Mouse (Mus musculus): ENCODE measurements around the gene Sycn. TPM values are rescaled to one million over a fixed set of nuclear protein-coding genes. Genes with fewer than 3 reads are reported as not detected.

Sycn gene
- polyA plus RNA-seq, 1 experiment from 2014 or later = not detected

Small RNAs within 50 kb of the gene (microRNA-seq; reads per million reads assigned to microRNA genes)
- gene Mir7049 (ENCODE audit: borderline number of aligned reads) = 1.9 reads per million

Other genes with a start within 250 kb of the Sycn start
- gene Selenov, start 249.7 kb upstream of the Sycn start, polyA plus RNA-seq (2014; fragmentation: Nextera tagmentation; extraction: Ambion mirVana) = not detected in 2 replicates
- 9.9 and 11.8 TPM in 2 replicates for gene Dll3, start 238.6 kb upstream of the Sycn start, polyA plus RNA-seq (2014; fragmentation: Nextera tagmentation; extraction: Ambion mirVana)
- gene Timm50, start 228.8 kb upstream of the Sycn start, polyA plus RNA-seq (2014; fragmentation: Nextera tagmentation; extraction: Ambion mirVana) = 172 and 177 TPM in 2 replicates
- gene Supt5, start 202.1 kb upstream of the Sycn start, polyA plus RNA-seq (2014; fragmentation: Nextera tagmentation; extraction: Ambion mirVana) = 72.3 and 73.9 TPM in 2 replicates
- 988 and 991 TPM in 2 replicates for gene Rps16, start 190.2 kb upstream of the Sycn start, polyA plus RNA-seq (2014; fragmentation: Nextera tagmentation; extraction: Ambion mirVana)
- 38.8 and 50.0 TPM in 2 replicates for gene Plekhg2, start 168.3 kb upstream of the Sycn start, polyA plus RNA-seq (2014; fragmentation: Nextera tagmentation; extraction: Ambion mirVana)
- 4.7 and 5.5 TPM in 2 replicates for gene Zfp36, start 160.6 kb upstream of the Sycn start, polyA plus RNA-seq (2014; fragmentation: Nextera tagmentation; extraction: Ambion mirVana)
- 50.1 and 50.6 TPM in 2 replicates for gene Med29, start 148.2 kb upstream of the Sycn start, polyA plus RNA-seq (2014; fragmentation: Nextera tagmentation; extraction: Ambion mirVana)
- gene Paf1, start 147.9 kb upstream of the Sycn start, polyA plus RNA-seq (2014; fragmentation: Nextera tagmentation; extraction: Ambion mirVana) = 80.0 and 81.4 TPM in 2 replicates
- 8.3 and 8.9 TPM in 2 replicates for gene Gmfg, start 103.4 kb upstream of the Sycn start, polyA plus RNA-seq (2014; fragmentation: Nextera tagmentation; extraction: Ambion mirVana)
- gene Lrfn1, start 88.9 kb upstream of the Sycn start, polyA plus RNA-seq (2014; fragmentation: Nextera tagmentation; extraction: Ambion mirVana) = 4.4 and 5.7 TPM in 2 replicates
- not detected in 2 replicates for gene Ifnl2, start 30.4 kb upstream of the Sycn start, polyA plus RNA-seq (2014; fragmentation: Nextera tagmentation; extraction: Ambion mirVana)
- gene Ifnl3, start 18.0 kb upstream of the Sycn start, polyA plus RNA-seq (2014; fragmentation: Nextera tagmentation; extraction: Ambion mirVana) = not detected in 2 replicates
- not detected in 2 replicates for gene Nccrp1, start 6.4 kb downstream of the Sycn start, polyA plus RNA-seq (2014; fragmentation: Nextera tagmentation; extraction: Ambion mirVana)
- gene Samd4b, start 57.3 kb downstream of the Sycn start, polyA plus RNA-seq (2014; fragmentation: Nextera tagmentation; extraction: Ambion mirVana) = 29.4 and 30.9 TPM in 2 replicates
- 25.6 and 28.6 TPM in 2 replicates for gene Pak4, start 57.3 kb downstream of the Sycn start, polyA plus RNA-seq (2014; fragmentation: Nextera tagmentation; extraction: Ambion mirVana)
- not detected in 2 replicates for gene Acp7, start 90.4 kb downstream of the Sycn start, polyA plus RNA-seq (2014; fragmentation: Nextera tagmentation; extraction: Ambion mirVana)
- 6.1 and 7.2 TPM in 2 replicates for gene Fbxo27, start 152.0 kb downstream of the Sycn start, polyA plus RNA-seq (2014; fragmentation: Nextera tagmentation; extraction: Ambion mirVana)
- gene Fbxo17, start 175.9 kb downstream of the Sycn start, polyA plus RNA-seq (2014; fragmentation: Nextera tagmentation; extraction: Ambion mirVana) = 11.6 and 13.0 TPM in 2 replicates
- 145 and 151 TPM in 2 replicates for gene Mrps12, start 200.9 kb downstream of the Sycn start, polyA plus RNA-seq (2014; fragmentation: Nextera tagmentation; extraction: Ambion mirVana)
- 28.2 and 29.9 TPM in 2 replicates for gene Sars2, start 201.1 kb downstream of the Sycn start, polyA plus RNA-seq (2014; fragmentation: Nextera tagmentation; extraction: Ambion mirVana)
- 1.5 and 2.0 TPM in 2 replicates for gene Ccer2, start 215.3 kb downstream of the Sycn start, polyA plus RNA-seq (2014; fragmentation: Nextera tagmentation; extraction: Ambion mirVana)
- gene Sirt2, start 225.8 kb downstream of the Sycn start, polyA plus RNA-seq (2014; fragmentation: Nextera tagmentation; extraction: Ambion mirVana) = 65.6 and 67.2 TPM in 2 replicates
- gene Nfkbib, start 226.6 kb downstream of the Sycn start, polyA plus RNA-seq (2014; fragmentation: Nextera tagmentation; extraction: Ambion mirVana) = 33.4 and 41.0 TPM in 2 replicates
- gene Rinl, start 248.1 kb downstream of the Sycn start, polyA plus RNA-seq (2014; fragmentation: Nextera tagmentation; extraction: Ambion mirVana) = 2.3 and 3.2 TPM in 2 replicates

Data from embryonic facial prominence, embryonic 11.5 days (tissue).